Mouse (Mus musculus): ENCODE measurements at regions not wholly inside any gene's neighbourhood (a gene's known extent, or its start where the extent isn't known, plus 50 kb on each side); places are given as distances from the start of the nearest gene placed in this dataset.

GRCm38 (mm10) chr11:20937942-20938341 is 107.1 kb upstream of the Lgalsl start:
- Histone ChIP-seq H3K4me3 (ENCODE audit: insufficient read depth, low read length) (no peak overlapping the region), H3K4me1 (ENCODE audit: control insufficient read depth, insufficient read depth, low read length) (no peaks in the 10 kb centered on the region), H3K27ac (ENCODE audit: insufficient read depth, low read length) (no peak overlapping the region)
- TF ChIP-seq CTCF (IDR thresholded peaks at IDR 0.05; ENCODE audit: borderline replicate concordance, insufficient read depth, low read length) (no peak), POLR2A (IDR thresholded peaks at IDR 0.05; ENCODE audit: low read depth, low read length) (no peak)

GRCm38 (mm10) chr11:20939644-20940043 is 108.8 kb upstream of the Lgalsl start:
- no peak for TF ChIP-seq POLR2A (IDR thresholded peaks at IDR 0.05; ENCODE audit: low read depth, low read length)
- TF ChIP-seq CTCF (IDR thresholded peaks at IDR 0.05; ENCODE audit: borderline replicate concordance, insufficient read depth, low read length), result no peak
- H3K4me1 ChIP-seq (ENCODE audit: control insufficient read depth, insufficient read depth, low read length), result no peaks in the 10 kb centered on the region
- no peak overlapping the region for H3K27ac ChIP-seq (ENCODE audit: insufficient read depth, low read length)
- no peak overlapping the region for H3K4me3 ChIP-seq (ENCODE audit: insufficient read depth, low read length)

- TF ChIP-seq POLR2A (IDR thresholded peaks at IDR 0.05; ENCODE audit: low read depth, low read length), result no peak
- TF ChIP-seq CTCF (IDR thresholded peaks at IDR 0.05; ENCODE audit: borderline replicate concordance, insufficient read depth, low read length), result no peak
- no peak overlapping the region for H3K4me3 ChIP-seq (ENCODE audit: insufficient read depth, low read length)
- H3K4me1 ChIP-seq (ENCODE audit: control insufficient read depth, insufficient read depth, low read length), result no peaks in the 10 kb centered on the region
- no peak overlapping the region for H3K27ac ChIP-seq (ENCODE audit: insufficient read depth, low read length)
Measured at GRCm38 (mm10) chr11:20941546-20941945, 110.7 kb upstream of the Lgalsl start.

GRCm38 (mm10) chr11:20955561-20955960 is 124.7 kb upstream of the Lgalsl start:
- H3K27ac ChIP-seq (ENCODE audit: insufficient read depth, low read length), result no peak overlapping the region
- H3K4me1 ChIP-seq (ENCODE audit: control insufficient read depth, insufficient read depth, low read length), result no peaks in the 10 kb centered on the region; the same call in 1 of the 2 replicates
- no peak for TF ChIP-seq CTCF (IDR thresholded peaks at IDR 0.05; ENCODE audit: borderline replicate concordance, insufficient read depth, low read length)
- TF ChIP-seq POLR2A (IDR thresholded peaks at IDR 0.05; ENCODE audit: low read depth, low read length), result no peak
- H3K4me3 ChIP-seq (ENCODE audit: insufficient read depth, low read length), result no peak overlapping the region

- TF ChIP-seq CTCF (IDR thresholded peaks at IDR 0.05; ENCODE audit: borderline replicate concordance, insufficient read depth, low read length) (no peak), POLR2A (IDR thresholded peaks at IDR 0.05; ENCODE audit: low read depth, low read length) (no peak)
- Histone ChIP-seq H3K27ac (ENCODE audit: insufficient read depth, low read length) (no peak overlapping the region), H3K4me3 (ENCODE audit: insufficient read depth, low read length) (no peak overlapping the region), H3K4me1 (ENCODE audit: control insufficient read depth, insufficient read depth, low read length) (no peaks in the 10 kb centered on the region; the same call in 1 of the 2 replicates)
Measured at GRCm38 (mm10) chr11:20957766-20958165, 126.9 kb upstream of the Lgalsl start.

GRCm38 (mm10) chr11:20958233-20958632 is 127.4 kb upstream of the Lgalsl start:
- Histone ChIP-seq H3K27ac (ENCODE audit: insufficient read depth, low read length) (no peak overlapping the region), H3K4me3 (ENCODE audit: insufficient read depth, low read length) (no peak overlapping the region), H3K4me1 (ENCODE audit: control insufficient read depth, insufficient read depth, low read length) (no peaks in the 10 kb centered on the region; the same call in 1 of the 2 replicates)
- TF ChIP-seq CTCF (IDR thresholded peaks at IDR 0.05; ENCODE audit: borderline replicate concordance, insufficient read depth, low read length), result no peak
- no peak for TF ChIP-seq POLR2A (IDR thresholded peaks at IDR 0.05; ENCODE audit: low read depth, low read length)

- TF ChIP-seq POLR2A (IDR thresholded peaks at IDR 0.05; ENCODE audit: low read depth, low read length) (no peak), CTCF (IDR thresholded peaks at IDR 0.05; ENCODE audit: borderline replicate concordance, insufficient read depth, low read length) (no peak)
Measured at GRCm38 (mm10) chr11:20960066-20960465, 129.2 kb upstream of the Lgalsl start.

GRCm38 (mm10) chr11:20960750-20961149 is 129.9 kb upstream of the Lgalsl start:
- no peaks in the 10 kb centered on the region for H3K4me1 ChIP-seq (ENCODE audit: control insufficient read depth, insufficient read depth, low read length)

More at GRCm38 (mm10) chr11:20960066-20960465, 129.2 kb upstream of the Lgalsl start:
- Histone ChIP-seq H3K4me3 (ENCODE audit: insufficient read depth, low read length) (no peak overlapping the region), H3K27ac (ENCODE audit: insufficient read depth, low read length) (no peak overlapping the region), H3K4me1 (ENCODE audit: control insufficient read depth, insufficient read depth, low read length) (no peaks in the 10 kb centered on the region; the same call in 1 of the 2 replicates)

GRCm38 (mm10) chr11:20961626-20962025 is 129.5 kb upstream of the Peli1 start:
- TF ChIP-seq CTCF (IDR thresholded peaks at IDR 0.05; ENCODE audit: borderline replicate concordance, insufficient read depth, low read length) (no peak), POLR2A (IDR thresholded peaks at IDR 0.05; ENCODE audit: low read depth, low read length) (no peak)
- Histone ChIP-seq H3K27ac (ENCODE audit: insufficient read depth, low read length) (no peak overlapping the region), H3K4me3 (ENCODE audit: insufficient read depth, low read length) (no peak overlapping the region), H3K4me1 (ENCODE audit: control insufficient read depth, insufficient read depth, low read length) (no peaks in the 10 kb centered on the region)

More at GRCm38 (mm10) chr11:20960750-20961149, 129.9 kb upstream of the Lgalsl start:
- TF ChIP-seq CTCF (IDR thresholded peaks at IDR 0.05; ENCODE audit: borderline replicate concordance, insufficient read depth, low read length) (no peak), POLR2A (IDR thresholded peaks at IDR 0.05; ENCODE audit: low read depth, low read length) (no peak)
- H3K4me3 ChIP-seq (ENCODE audit: insufficient read depth, low read length), result no peak overlapping the region
- H3K27ac ChIP-seq (ENCODE audit: insufficient read depth, low read length), result no peak overlapping the region

GRCm38 (mm10) chr11:20965575-20966239 is 125.4 kb upstream of the Peli1 start:
- Histone ChIP-seq H3K4me3 (ENCODE audit: insufficient read depth, low read length) (no peak overlapping the region), H3K4me1 (ENCODE audit: control insufficient read depth, insufficient read depth, low read length) (peaks cover 3% of the 10 kb centered on the region; the same call in 1 of the 2 replicates), H3K27ac (ENCODE audit: insufficient read depth, low read length) (no peak overlapping the region)
- no peak for TF ChIP-seq CTCF (IDR thresholded peaks at IDR 0.05; ENCODE audit: borderline replicate concordance, insufficient read depth, low read length)
- no peak for TF ChIP-seq POLR2A (IDR thresholded peaks at IDR 0.05; ENCODE audit: low read depth, low read length)
